Mouse (Mus musculus) limb, embryonic 11.5 days (tissue): ENCODE data around the gene Tbc1d2. TPM values are rescaled to one million over a fixed set of nuclear protein-coding genes. Genes with fewer than 3 reads are reported as not detected.
"Not testable (repeated sequence)": the region's sequence is repeated elsewhere in the genome, so short reads cannot be mapped to it uniquely, and the experiment has no call there.

Source experiments
- ATAC-seq: fragments of 200-750 bp; cut with Nextera tagmentation; 2 replicates; pipeline ENCODE4 v1.8.0; 2017; ENCODE audit warnings: low read depth; ENCODE audit not compliant: insufficient number of reproducible peaks, low FRiP score, low TSS enrichment
- DNase-seq: peaks from one replicate; pipeline ENCODE4 v3.0.0-alpha.2; 2015; ENCODE audit warnings: low spot score
- H3K27ac ChIP-seq: fragments of 300-500 bp; sonication (generic); replicated peaks from 2 replicates; pipeline ENCODE4 v1.5.1; 2014; ENCODE audit warnings: low read depth, mild to moderate bottlenecking, low read length
- H3K27me3 ChIP-seq: fragments of 300-500 bp; sonication (generic); 2 replicates; pipeline ENCODE4 v1.6.1; 2014; ENCODE audit warnings: mild to moderate bottlenecking, low read length, mixed read lengths; ENCODE audit not compliant: control insufficient read depth, insufficient read depth
- H3K36me3 ChIP-seq: fragments of 300-500 bp; sonication (generic); 2 replicates; pipeline ENCODE4 v1.6.1; 2014; ENCODE audit warnings: mild to moderate bottlenecking, low read length, moderate library complexity, mixed read lengths; ENCODE audit not compliant: control insufficient read depth, insufficient read depth
- H3K4me1 ChIP-seq: fragments of 300-500 bp; sonication (generic); 2 replicates; pipeline ENCODE4 v1.6.1; 2014; ENCODE audit warnings: low read length, mixed read lengths; ENCODE audit not compliant: control insufficient read depth, insufficient read depth
- H3K4me2 ChIP-seq: fragments of 300-500 bp; sonication (generic); 2 replicates; pipeline ENCODE4 v1.6.1; 2014; ENCODE audit warnings: low read depth, mild to moderate bottlenecking, moderate library complexity; ENCODE audit not compliant: severe bottlenecking
- H3K4me3 ChIP-seq: fragments of 300-500 bp; sonication (generic); 2 replicates; pipeline ENCODE4 v1.5.1; 2014; ENCODE audit warnings: low read depth, low read length
- H3K9ac ChIP-seq: fragments of 300-500 bp; sonication (generic); 2 replicates; pipeline ENCODE4 v1.6.1; 2014; ENCODE audit warnings: mild to moderate bottlenecking, low read length
- H3K9me3 ChIP-seq: fragments of 300-500 bp; sonication (generic); 2 replicates; pipeline ENCODE4 v1.6.1; 2016; ENCODE audit warnings: low read length; ENCODE audit not compliant: control insufficient read depth
- WGBS: fragments of 180-500 bp; shearing (Covaris S2); extraction: QIAGEN DNeasy Blood & Tissue Kit; methylation state at CpG from one replicate; pipeline ENCODE4 v1.1.7; 2014; 5-methylcytosine and 5-hydroxymethylcytosine counted together
- polyA plus RNA-seq: library from polyadenylated mRNA; unstranded; fragments of >200 nt; fragmentation: Nextera tagmentation; extraction: Ambion mirVana; gene quantifications from 2 replicates; pipeline ENCODE4 v1.2.1, GENCODE M21; 2014

Tbc1d2 gene
- polyA plus RNA-seq, 1 experiment from 2014 or later = 0.96 TPM

GRCm38 (mm10) chr4:46578796-46579346 is 71.1 kb downstream of the Tbc1d2 start:
- H3K4me3 ChIP-seq, H3K9ac ChIP-seq, DNase-seq, H3K27me3 ChIP-seq, H3K27ac ChIP-seq, H3K36me3 ChIP-seq, ATAC-seq, H3K4me2 ChIP-seq, H3K9me3 ChIP-seq, H3K4me1 ChIP-seq: not testable (repeated sequence)
- 93% methylated on average over 8 of the region's 8 CpGs for WGBS

GRCm38 (mm10) chr4:46578228-46578627 is 71.8 kb downstream of the Tbc1d2 start:
- ATAC-seq (no peak), DNase-seq (no peak)
- no peak overlapping the region for H3K27ac ChIP-seq
- no peaks in the 10 kb centered on the region for H3K27me3 ChIP-seq
- H3K4me2 ChIP-seq = no peak overlapping the region
- H3K36me3 ChIP-seq = no peaks in the 10 kb centered on the region
- no peak overlapping the region for H3K9ac ChIP-seq
- 62% methylated on average over 1 of the region's 1 CpGs for WGBS
- no peaks in the 10 kb centered on the region for H3K4me1 ChIP-seq
- no peak overlapping the region for H3K4me3 ChIP-seq
- H3K9me3 ChIP-seq = peaks cover 2% of the 10 kb centered on the region; the same call in 1 of the 2 replicates

- not testable (repeated sequence) for H3K27ac ChIP-seq, DNase-seq, H3K4me2 ChIP-seq, H3K9me3 ChIP-seq, H3K4me1 ChIP-seq, ATAC-seq, H3K27me3 ChIP-seq, H3K9ac ChIP-seq, H3K4me3 ChIP-seq, H3K36me3 ChIP-seq
- WGBS = 87% methylated on average over 6 of the region's 10 CpGs
These were observed 74.3 kb downstream of the Tbc1d2 start for GRCm38 (mm10) chr4:46575509-46576284.

DNA sequence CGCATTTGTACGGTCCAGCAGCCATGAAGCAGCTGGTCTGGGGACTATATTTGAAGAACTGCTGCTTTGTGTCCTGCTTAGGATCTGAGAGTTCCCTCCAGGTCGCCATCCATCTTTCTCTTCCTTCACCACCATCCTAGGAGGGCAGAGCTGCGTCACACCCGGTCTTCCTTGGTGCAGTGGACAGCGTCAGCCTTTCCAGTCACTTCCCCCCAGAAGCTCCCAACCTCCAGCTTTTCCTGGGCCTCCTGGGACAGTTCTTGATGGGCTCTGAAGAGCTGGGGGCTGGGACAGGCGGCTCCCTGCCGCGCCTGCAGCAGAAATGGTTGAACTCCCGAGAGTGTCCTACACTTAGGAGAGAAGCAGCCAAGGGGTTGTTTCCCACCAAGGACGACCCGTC is 75.2 kb downstream of the Tbc1d2 start:
- Histone ChIP-seq H3K4me2 (no peak overlapping the region), H3K27ac (no peak overlapping the region), H3K36me3 (no peaks in the 10 kb centered on the region), H3K4me3 (no peak overlapping the region), H3K4me1 (no peaks in the 10 kb centered on the region), H3K9ac (no peak overlapping the region), H3K27me3 (no peaks in the 10 kb centered on the region), H3K9me3 (no peaks in the 10 kb centered on the region)
- ATAC-seq (no peak), DNase-seq (no peak)
- 63% methylated on average over 10 of the region's 12 CpGs for WGBS

DNA sequence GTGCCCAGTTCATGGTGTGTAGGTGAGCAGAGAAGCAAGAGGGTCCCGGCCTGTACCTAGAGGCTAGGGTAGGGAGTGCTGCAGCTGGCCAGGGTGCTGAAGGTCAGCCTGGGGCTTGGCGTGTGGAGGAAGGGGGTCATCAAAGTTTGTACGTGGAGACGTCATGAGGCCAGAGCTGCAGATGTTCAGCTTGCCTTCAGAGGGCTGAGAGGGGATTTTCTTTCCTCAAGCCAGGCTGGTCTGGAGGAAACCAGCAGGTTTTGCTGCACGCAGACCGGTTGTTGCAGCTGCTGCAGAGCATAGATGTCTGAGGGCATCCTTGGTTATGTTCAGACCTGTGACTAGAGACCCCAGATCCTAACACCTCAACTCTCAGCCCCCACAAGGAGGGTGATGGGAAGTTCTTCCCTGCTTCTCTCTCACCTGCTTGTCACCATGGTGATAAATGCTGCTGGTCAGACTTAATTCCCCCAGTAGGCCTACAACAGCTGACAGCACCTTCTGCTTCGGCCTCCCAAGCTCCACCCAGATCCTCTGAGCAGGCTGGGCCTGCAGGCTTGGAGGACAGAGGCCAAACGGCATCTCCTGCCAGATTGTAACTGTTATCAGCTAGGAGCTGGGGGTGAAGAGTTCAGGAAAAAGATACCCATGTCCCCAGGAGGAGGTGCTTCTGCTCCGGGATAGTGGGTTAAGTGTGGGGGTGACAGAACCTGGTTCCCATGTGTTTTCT is 75.8 kb downstream of the Tbc1d2 start:
- Histone ChIP-seq H3K9me3 (no peaks in the 10 kb centered on the region), H3K36me3 (no peaks in the 10 kb centered on the region), H3K4me1 (no peaks in the 10 kb centered on the region), H3K27me3 (no peaks in the 10 kb centered on the region), H3K27ac (no peak overlapping the region), H3K4me3 (no peak overlapping the region), H3K4me2 (no peak overlapping the region), H3K9ac (no peak overlapping the region)
- no peak for DNase-seq
- 30% methylated on average over 9 of the region's 9 CpGs for WGBS
- ATAC-seq = no peak

DNA sequence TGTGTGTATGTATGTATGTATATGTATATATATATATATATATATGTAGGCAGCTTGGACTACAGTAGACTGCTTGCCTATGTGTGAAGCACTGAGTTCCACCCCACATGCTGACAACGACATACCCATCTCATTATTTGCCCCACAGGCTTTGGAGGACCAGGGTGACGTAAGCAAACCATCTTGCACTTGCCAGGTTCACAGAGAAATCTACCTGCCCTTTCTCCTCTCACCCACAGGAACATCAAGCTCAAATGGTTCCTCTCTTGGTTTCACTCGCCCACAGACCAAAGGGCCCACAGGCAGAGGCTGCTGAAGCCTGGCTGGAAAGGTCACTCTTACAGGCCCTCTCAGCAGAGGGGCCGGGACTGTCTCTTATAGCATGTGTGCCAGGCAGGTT is 77.4 kb downstream of the Tbc1d2 start:
- H3K27ac ChIP-seq = no peak overlapping the region
- no peak overlapping the region for H3K4me2 ChIP-seq
- no peaks in the 10 kb centered on the region for H3K4me1 ChIP-seq
- H3K27me3 ChIP-seq = no peaks in the 10 kb centered on the region
- no peak overlapping the region for H3K4me3 ChIP-seq
- 71% methylated on average over 4 of the region's 4 CpGs for WGBS
- ATAC-seq (no peak), DNase-seq (no peak)
- H3K9me3 ChIP-seq = no peaks in the 10 kb centered on the region
- no peaks in the 10 kb centered on the region for H3K36me3 ChIP-seq
- H3K9ac ChIP-seq = no peak overlapping the region

GRCm38 (mm10) chr4:46571744-46572143 is 78.3 kb downstream of the Tbc1d2 start:
- H3K4me1 ChIP-seq = no peaks in the 10 kb centered on the region
- ATAC-seq = no peak
- WGBS = 89% methylated on average over 9 of the region's 9 CpGs

DNA sequence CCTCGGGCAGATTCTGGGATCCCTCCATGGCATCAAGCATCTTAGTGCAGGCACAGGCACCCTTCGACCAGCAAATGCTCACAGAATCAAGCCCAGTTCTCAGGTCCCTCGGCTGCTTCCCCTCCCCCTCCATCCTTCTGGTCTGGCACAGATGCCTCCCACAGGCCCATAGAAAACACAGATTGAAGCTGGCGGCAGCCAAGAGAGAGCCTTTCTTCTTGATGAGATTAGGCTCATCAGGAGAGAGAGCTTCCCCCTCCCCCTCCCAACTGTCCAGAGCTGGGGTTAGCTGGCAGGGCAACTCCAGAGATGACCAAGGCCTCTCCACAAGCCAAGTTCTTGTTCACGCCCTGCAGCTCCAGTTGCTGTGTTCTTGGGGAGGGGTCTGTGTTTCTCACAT is 80.3 kb downstream of the Tbc1d2 start:
- no peaks in the 10 kb centered on the region for H3K9me3 ChIP-seq
- H3K36me3 ChIP-seq = no peaks in the 10 kb centered on the region
- no peak overlapping the region for H3K4me2 ChIP-seq
- no peak overlapping the region for H3K9ac ChIP-seq
- H3K4me1 ChIP-seq = no peaks in the 10 kb centered on the region
- no peak overlapping the region for H3K4me3 ChIP-seq
- WGBS = 47% methylated on average over 5 of the region's 5 CpGs
- H3K27ac ChIP-seq = no peak overlapping the region
- ATAC-seq (no peak), DNase-seq (no peak)
- no peaks in the 10 kb centered on the region for H3K27me3 ChIP-seq

More at GRCm38 (mm10) chr4:46571744-46572143, 78.3 kb downstream of the Tbc1d2 start:
- no peak overlapping the region for H3K4me2 ChIP-seq
- H3K9ac ChIP-seq = no peak overlapping the region
- no peaks in the 10 kb centered on the region for H3K9me3 ChIP-seq
- H3K4me3 ChIP-seq = no peak overlapping the region
- no peak for DNase-seq
- H3K27me3 ChIP-seq = no peaks in the 10 kb centered on the region
- no peaks in the 10 kb centered on the region for H3K36me3 ChIP-seq
- H3K27ac ChIP-seq = no peak overlapping the region
